Mouse (Mus musculus) adrenal gland, adult 2 months (tissue): ENCODE results near the gene Mapk11. TPM values are rescaled to one million over a fixed set of nuclear protein-coding genes. Genes with fewer than 3 reads are reported as not detected.

Experiments used
- DNase-seq: peaks from one replicate; pipeline ENCODE4 v3.0.0; 2021
- polyA plus RNA-seq: library from polyadenylated mRNA; depleted of rRNA; stranded (reverse); fragments of >200 nt; gene quantifications from 2 replicates; pipeline ENCODE4 v1.2.3, GENCODE M21; 2012
- total RNA-seq, 2 experiments: library from RNA; stranded (reverse); gene quantifications; 2 replicates each; pipeline ENCODE4 v1.2.3; 2021

Gene Mapk11
- total and polyA plus RNA-seq, 3 experiments = 2.5 to 4.1 (median 3.6) TPM

DNA sequence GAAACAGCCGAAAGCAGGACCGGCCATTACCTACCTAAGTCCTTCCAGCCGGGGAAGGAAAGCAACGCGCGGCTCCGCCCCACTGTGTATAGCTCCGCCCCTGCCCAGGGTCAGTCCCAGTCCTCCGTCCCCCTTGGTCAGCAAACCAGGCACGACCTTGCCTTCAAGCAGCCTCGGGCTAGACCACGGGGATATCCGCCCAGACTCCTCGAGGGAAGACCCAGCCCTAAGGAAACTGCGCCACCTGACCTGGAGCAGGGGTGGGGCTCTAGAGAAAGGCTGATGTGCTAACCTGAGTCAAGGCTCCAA lies 24.4 kb upstream of the Mapk11 start:
- DNase-seq = peak; percentile 81

DNA sequence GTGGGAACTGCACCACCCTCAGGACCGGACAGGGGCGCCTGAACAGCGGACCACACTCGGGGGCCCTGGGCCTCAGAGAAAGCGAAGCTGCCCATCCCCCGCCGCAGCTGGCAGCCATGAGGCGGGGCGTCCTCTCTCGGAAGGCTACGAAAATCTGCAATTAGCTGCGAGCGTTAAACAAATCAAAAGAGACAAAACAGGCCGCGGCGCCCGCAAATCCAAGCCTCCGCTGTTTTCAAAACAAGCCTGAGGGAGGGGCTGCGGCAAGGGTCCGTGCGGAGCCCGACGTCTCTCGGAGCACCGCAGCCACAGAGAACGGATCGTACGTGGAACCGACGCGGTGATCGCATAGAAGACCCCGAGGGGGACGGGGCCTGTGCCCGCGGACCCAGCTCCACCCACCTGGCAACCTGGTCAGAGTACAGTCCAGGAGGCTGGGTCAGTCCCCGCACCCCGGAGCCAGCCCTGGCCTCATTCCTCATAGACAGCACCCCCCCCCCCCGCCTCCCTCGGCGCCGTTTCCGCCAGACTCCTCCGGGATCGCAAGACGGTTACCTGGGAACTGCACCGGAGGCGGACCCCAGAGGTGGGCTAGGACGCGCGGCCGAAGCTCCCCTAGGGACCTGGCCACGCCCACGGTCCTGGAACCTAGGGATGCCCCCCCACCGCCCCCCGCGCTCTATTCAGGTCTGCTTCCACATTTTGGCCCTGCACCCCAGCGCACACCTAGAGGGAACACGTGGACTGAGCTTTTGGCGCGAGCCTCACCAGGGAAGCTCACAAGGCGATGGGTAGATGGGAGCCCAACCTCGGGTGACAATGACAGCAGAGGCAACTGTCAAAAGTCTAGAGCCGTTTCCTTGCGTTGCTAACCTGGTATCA lies 23.8 kb upstream of the Mapk11 start:
- DNase-seq = peak; percentile 45

DNA sequence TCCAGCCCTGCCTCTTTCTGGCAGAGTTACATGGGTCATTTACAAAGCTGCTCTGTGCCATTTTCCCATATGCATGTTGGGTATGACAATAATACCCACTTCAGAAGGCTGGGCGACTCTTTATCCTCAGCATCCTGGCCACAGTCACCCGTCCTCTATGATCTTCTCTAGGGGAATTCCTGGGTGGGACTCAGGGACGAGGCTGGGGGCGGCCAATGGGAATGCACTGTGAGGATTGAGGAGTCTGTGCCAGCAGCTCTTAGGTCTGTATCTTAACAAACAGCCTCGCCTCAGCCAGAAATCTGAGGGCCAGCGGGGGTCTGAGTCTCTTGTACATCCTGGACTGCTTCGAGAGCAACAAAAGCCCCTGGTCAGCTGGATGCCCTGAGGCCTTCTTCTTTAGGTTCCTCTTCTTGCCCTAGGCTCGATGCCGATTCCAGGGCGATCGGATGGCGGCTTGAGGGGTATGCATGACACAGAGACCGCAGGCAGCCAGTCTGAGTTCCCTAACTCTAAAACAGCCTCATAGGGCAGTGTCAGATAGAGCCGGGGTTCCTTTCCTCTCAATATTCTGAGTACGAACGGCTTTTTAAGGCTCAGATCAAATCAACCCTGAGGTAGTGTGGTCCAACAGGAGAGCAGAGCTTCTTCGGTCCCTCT lies 23.0 kb upstream of the Mapk11 start:
- DNase-seq = no peak

DNA sequence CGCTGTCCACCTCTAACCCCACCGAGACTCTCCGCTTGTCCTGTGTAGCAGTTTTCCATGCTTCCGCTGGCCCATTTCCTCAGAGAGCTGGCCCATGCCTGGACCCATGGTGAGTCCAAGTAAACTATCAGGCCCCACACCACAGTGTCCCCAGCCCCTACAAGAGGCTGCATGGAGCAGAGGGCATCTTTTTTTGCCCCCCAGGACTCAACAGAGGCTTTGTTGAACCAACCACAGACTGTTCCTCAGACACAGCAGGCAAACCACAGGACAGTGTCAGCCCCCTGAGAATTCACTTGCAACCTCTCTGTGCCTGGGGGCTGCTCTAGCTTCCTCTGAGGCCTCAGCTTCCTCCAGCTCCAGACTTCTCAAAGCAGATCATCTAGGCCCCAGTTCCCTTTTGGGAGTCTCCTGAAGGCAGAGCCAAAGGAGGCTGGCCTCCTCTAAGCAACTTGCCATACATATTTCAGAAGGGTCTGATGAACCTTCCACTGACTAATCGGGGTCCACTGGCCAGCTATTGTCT lies 22.2 kb upstream of the Mapk11 start:
- no peak for DNase-seq

DNA sequence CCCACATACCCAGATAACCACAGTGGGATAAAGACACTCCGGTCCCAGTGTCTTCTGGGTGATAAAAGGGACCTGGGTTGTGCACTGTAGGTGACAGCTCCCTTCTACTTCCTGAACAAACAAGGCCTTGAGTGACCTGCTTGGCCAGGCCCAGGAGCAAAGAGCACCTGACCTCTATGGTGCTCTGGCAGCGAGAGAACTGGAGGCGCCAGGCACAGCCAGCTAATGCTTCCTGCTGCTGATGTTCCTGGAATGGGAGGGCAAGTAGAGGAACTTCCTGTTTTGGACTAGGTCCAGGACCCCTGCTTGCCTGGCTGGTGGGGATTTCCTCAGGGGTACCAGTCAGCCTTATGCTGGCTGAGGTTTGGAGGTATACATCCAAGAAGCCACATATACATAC lies 20.7 kb upstream of the Mapk11 start:
- DNase-seq = peak; percentile 59

DNA sequence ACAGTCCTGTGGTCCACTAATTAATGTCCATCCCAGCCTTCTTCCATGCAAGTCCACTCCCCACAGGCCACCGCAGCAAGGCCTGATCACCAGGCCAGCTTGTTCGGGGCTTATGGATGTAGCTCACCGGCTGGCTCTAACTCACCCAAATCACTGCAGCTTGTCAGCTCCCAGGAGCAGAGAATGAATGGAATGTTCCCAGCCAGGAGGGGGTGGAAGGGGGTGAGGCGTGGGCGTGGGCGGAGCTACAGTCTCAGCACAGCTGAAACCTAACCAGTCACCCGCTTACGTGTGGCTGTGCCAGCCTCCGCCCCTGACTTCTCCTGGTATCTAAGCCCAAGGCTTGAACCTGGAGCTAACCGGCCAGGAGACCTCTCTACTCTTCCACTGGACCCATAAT lies 20.0 kb upstream of the Mapk11 start:
- DNase-seq = peak; percentile 91

DNA sequence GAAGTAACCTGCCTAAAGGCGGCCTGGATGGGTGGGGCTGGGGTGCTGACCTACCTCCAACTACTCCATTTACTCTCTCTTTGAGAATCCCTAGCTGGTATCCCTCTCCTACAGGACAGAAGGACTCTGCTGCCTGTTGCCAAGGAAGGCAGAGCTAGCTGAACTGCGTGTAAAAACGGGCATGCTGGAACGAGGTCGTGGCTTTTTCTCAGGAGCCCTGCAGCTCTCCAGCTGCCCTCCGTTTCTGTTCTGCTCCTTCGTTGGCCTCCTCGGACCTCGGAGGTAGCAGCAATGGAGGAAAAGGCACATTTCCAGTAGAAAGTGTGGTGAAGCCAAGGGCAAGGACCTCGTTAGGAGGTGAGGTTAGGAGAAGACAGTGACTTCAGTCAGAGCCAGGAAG lies 19.5 kb upstream of the Mapk11 start:
- no peak for DNase-seq

DNA sequence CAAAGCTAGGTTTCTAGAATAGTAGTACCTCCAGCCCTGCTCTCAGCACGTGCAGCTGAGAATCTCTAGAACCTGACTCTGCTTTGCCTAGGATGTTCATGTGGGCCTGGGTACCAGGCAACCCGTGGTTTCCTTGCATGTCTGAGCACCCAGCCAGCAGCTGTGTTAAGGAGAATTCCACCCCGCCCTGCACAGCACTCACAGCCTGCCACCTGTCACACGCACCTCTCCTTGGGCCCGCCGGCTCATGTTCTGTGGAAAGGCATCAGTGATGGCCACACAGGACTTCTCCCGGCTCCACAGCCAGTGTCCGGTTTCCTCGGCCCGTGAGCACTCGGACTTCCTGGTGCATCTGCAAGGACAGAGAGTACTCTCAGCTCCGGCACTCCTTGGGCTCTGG lies 16.1 kb upstream of the Mapk11 start:
- no peak for DNase-seq

DNA sequence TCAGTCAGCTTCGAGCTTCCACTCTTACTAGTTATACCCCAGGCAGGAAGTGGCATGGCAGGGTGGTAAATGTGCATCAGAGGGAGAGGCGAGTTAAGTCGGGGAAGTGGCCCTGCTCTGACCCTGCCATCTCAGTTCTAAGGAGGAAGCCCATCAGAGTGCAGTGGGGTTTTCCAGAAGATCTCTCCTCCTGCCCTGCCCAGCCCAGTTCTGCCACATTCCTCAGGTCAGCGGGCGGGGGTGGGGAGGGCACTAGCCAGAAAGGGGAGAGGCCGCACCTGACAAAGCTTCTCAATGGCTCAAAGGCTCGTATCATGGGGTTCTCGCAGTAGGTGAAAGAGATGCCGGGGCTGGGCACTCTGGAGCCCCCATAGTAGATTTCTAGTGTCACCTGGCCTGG lies 12.0 kb upstream of the Mapk11 start:
- DNase-seq = no peak

DNA sequence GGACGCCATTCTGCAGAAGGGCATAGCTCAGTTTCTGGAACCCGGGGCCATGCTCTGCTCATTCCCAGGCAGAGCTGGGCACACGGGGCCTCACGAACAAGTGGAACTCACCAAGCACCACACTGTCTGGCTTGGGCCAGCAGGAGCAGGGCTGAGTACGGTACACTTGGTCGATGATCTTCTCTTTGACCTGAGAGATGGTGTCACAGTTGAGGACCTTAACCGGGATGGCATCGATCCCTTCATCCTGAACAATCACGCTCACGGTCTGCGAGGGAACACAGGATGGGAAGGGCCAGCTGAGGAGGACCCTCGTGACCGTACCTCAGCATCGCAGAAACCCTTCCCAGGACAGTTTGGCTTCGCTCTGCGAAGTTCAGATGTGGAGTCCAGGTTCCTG lies 9.1 kb upstream of the Mapk11 start:
- no peak for DNase-seq

DNA sequence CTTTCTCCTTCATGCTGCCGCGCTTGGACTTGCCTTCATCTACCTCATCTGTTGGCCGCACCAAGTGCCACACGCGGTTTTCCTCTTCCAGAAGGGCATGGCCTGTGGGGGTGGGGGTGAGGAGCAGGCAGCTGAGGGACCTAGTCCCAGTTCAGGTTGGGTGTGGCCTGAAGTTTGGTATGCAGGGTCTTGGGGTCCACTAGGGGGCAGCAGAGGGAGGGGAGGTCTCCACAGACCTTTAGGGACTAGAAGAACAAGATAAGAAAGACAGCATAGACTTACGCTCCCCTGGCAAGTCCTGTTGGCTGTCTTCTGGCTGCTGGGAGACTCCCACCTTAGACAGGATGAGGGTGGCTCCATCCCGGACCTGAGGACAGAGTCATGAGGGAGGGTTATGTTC lies 8.5 kb upstream of the Mapk11 start:
- DNase-seq = peak; percentile 59

DNA sequence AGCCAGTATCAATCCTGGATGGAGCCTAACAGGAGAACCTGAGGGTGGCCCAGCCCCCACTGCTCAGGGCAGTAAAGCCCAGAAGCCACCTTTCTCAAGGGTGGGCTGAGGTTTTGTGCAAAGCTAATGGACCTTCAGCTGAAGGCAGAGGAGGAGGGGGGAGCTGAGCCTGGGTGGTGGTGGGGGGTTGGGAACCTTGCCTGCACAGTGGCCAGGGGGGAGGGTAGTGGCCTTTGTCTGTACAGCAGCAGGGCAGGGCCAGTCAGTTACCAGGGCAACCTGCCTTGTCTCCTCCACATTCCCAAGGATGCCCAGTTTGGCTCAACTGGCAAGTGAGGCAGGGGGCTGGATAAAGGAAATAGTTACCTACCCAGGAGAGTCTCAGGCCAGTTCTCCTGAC lies 2.9 kb upstream of the Mapk11 start:
- DNase-seq = no peak

DNA sequence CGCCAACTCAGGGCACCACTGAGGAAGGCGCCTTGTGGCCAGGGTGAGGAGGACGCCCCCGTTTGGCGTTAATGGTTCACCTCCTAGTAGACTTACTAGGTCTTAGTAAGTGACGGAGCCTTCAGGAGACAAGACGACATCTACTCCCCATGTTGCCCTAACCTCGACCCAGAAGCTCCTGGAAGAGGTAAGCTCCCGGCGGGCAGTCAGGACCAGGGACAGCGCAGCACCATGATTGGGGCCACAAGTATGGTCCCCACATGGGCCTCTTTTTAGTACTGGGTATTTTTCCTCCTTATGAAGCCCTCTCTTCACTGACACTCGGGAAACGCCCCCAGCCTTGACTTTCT lies 588 bp upstream of the Mapk11 start:
- DNase-seq = peak; percentile 52

DNA sequence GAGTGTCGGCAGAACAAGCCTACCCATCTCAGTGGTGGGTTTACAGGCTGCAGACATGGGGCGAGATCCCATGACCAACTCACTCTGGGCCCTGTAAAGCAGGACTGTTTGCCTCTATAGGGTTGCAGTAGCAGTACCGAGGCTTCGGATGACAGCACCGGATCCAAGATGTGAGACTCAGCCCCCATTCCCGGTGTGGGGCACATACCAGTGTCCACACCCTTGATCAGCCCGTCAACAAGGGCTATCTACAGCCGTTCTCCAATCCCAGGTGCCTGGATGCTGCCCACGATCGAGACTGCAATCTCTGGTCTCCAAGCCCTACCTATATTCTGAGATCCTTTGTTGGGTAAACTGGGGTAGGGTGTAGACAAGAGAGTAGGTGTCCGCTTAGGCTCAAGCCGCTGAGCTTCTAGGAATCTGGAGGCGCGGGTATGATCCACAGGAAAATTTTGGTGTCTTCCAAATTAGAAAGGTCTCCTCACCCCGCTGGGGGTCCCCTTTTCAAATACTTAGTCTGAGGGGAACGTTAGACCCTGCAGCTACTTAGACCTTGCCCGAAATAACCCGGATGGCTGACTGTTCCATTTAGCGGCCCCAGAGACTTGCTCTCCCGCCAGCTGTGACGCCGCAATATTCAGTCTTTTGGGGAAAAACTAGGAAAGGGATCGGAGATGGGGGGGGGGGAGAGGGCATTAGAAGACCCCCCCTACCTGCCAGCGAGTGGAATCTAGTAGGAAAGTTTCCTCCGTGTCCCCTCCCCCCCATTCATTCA lies 745 bp downstream of the Mapk11 start:
- DNase-seq = no peak

DNA sequence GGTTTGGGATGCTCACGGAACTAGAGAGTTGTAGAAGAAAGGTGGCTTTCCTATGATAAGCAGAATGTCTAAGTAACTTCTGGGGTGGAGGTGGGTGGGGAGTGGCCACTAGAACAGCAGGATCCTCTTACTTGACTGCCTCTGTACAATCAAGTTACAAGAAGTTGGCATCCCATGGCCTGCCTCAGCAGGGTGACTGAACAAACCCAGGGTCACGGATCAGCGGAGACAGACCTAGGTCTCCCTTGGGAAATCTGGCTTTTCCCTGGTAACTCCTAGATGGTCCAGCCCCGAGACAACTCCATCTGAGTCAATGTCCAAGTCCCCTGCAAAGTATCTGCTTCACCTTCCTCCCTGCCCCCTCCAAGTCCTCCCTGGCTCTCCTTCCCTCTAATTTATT lies 1.5 kb downstream of the Mapk11 start:
- no peak for DNase-seq

DNA sequence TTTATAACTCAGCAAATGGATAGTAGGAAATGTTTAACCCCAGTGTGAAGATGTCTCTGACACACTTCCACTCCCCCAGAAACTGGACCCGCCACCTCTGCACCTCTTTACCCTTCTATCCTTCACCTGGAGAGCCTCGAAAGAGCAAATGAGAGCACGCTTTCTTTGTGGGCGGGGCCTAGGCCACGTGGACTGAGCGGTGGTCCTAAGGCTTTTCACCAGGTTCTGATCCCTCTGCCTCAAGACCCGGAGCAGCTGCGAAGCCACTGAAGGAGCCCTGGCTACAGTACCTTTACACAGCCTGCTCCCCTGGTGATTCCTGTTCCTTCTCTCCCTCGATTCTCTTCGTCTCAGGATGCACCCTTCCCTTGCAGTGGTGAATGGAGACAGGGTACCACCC lies 2.0 kb downstream of the Mapk11 start:
- DNase-seq = no peak

DNA sequence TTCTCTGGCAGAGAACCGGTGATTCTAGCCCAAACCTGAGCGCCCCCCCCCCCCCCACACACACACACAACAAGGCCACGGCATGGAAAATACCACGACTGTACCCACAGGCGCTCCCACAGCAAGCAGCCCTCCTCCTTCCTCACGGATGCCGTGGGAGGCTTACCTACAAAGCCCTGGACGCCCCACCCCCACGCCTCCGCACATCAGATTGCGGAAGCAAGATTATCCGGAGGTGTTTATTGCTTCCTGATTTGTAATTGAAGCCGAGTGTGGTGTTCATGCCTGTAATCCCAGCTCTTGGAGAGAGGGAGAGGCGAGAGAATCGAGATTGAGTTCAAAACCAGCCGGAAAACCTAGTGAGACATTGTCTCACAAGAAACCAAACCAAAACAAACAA lies 2.4 kb downstream of the Mapk11 start:
- DNase-seq = no peak

DNA sequence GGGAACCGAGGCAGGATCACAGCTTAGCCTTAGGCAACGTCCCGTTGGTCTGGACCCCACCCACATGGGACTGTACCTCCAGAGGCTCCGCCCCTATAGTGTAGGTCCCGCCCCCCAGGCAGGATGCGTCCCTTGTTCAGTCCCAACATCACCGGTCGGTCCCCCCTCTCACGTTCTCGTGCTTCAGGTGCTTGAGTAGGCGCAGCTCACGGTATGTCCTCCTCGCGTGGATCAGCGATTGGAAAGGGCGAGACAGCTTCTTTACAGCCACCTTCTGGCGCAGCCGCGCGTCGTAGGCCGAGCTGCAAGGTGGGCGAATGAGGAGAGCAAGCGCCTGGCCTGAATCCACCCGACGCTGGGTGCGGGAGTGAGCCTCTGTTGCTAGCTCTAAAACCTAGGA lies 2.9 kb downstream of the Mapk11 start:
- peak; percentile 50 for DNase-seq

DNA sequence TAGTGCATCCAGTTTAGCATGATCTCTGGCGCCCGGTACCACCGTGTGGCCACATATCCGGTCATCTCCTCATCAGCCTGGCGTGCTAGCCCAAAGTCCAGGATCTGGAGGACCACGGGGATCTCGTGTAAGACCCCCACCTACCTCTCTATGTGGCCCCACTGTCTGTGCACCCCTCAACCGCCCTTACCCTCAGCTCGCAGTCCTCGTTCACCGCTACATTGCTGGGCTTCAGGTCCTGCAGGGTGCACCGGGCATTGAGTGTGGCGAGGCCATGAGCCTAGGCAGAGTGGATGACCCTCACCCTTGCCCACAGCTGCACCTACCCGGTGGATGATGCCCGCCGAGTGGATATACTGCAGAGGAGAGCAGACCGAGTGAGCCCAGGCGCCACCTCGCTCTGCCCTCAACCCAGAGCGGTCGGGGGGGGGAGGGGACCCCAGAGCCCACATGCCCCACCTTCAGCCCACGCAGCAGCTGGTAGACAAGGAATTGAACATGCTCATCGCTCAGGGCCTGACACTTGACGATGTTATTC lies 3.5 kb downstream of the Mapk11 start:
- no peak for DNase-seq

DNA sequence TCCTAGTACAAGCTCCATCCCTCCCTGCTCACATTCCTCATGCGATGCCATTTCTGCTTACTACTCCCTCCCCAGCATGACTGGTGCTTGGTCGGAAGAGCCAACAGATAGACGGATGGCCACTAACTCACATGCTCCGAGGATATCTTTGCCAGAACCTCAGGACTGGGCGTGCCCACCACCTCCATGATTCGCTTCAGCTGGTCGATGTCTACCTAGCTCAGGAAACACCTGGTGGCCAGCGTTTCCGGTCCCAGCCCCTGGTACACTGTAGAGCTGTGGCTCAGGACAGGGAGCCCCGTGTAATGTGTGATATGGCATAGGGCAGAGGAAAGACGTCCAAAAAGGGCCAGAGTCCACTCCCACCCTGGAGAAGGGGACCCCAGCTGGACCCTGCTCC lies 4.5 kb downstream of the Mapk11 start:
- DNase-seq = no peak

DNA sequence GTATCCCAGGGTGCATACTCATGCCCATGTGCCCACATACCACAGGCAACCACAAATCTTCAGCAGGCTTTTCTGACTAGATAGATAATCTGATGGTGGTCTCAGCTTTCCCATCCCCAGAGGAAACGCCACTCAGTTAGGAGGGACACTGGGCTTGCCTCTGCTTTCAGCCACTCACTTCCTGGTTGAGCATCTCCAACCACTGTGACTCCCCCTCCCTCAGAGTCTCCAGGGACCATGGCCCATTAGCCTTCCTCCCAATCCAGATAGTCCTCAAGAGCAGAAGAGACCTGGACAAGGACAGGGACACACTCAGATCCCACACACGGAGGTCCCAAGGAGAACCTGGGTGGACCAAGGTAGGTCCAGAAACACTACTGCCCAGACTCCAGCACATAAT lies 6.3 kb downstream of the Mapk11 start:
- no peak for DNase-seq

DNA sequence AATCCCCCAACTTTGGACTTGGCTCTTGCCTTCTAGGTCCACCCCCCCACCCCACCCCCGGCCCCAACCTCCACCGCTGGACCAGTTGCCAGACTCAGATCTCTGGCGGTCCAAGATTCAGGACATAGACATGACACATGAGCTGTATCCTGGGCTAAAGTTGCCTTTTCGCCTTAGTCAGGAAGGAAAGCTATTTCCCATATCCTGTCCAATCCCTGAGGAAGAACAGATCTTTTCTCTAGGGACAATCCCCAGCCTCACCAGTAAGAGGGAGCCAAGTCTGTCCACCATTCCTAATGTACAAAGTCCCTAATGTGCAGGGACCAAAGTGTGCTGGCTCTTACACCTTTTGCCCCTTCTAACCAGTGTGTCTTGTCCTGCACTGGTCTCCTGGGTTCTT lies 7.5 kb downstream of the Mapk11 start:
- DNase-seq = no peak

DNA sequence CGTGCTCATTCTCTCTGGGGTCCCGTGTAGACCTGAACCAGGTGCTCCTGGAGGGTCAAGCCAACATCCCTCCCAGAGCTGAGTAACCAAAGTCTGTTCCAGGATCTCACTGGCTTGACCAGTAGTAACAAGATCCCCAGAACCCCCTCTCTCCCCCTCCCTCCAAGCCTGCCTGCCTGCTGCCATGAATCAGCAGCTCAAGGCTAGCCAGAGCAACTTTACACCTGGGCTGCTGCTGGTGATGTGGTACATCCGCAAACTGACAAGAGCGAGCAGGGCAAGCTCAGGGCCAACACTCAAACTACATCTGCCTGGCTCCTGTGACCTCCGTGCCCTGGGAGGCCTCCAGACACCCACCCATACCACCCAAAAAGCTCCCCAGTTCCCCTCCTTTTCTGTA lies 8.0 kb downstream of the Mapk11 start:
- DNase-seq = no peak
